Mouse (Mus musculus) heart, postnatal 36 days (tissue): Measurements from ENCODE around the gene Atp5mpl. TPM values are rescaled to one million over a fixed set of nuclear protein-coding genes. Genes with fewer than 3 reads are reported as not detected.
A peak's percentile ranks its signal among the peaks of the same experiment; 100 is the strongest.

Experiments
- DNase-seq, 2 experiments: peaks; one replicate each; pipeline ENCODE4 v3.0.0; 2021 to 2022
- intact Hi-C: fragments of 180-260 bp; cut with DNase I; formaldehyde crosslinking; loops from one replicate; pipeline ENCODE4 v1.15.1; 2025
- total RNA-seq, 2 experiments: library from RNA; stranded (reverse); gene quantifications; 2 replicates each; pipeline ENCODE4 v1.2.3; 2021

Atp5mpl gene
- total RNA-seq, 2 experiments from 2014 or later: 1,342 to 1,403 TPM

DNA sequence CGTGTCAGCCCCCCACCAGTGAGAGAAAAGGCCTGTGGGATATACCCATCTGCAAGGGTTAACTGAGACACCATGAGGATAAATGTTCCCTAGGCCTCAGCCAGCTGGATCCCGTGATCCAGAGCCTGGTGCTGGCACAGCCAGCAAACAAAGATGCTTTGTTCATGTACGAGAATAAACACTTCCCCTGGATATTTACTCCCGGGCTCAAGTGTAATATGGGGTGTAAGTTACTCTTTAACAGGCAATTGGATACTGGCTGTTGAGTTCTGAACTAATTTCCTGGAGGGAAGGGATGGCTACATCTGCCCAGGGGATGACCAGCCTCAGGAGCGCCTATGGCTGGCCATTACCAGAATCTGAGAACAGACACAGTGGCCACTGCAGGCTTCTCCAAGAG, 15.1 kb downstream of the Atp5mpl start:
- DNase-seq: no peak
- intact Hi-C loops: no loop called here

- DNase-seq: no peak
- intact Hi-C loops: no loop called here
Observed at GRCm38 (mm10) chr12:111950486-111950885, 16.3 kb downstream of the Atp5mpl start.

DNA sequence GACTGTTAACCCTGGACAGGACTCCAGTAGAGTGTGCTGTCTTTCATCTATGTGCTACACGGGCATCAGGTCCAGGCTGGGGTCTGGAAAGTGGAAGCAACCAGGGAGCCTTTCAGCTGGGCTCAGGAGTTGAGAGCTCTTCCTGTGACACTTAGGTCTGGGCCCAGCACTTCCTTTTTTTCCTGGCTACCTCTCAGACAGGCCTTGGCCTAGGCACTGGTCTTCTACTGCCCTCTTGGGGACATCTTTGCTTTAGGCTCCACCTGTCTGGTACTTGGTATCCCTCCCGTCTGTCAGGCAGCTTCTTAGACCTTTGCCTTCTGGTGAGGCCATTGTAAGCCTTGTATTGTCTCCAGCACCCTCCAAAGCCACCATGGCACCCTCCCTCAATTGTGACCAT, 20.1 kb downstream of the Atp5mpl start:
- DNase-seq: peak; percentile 62
- intact Hi-C loops: loop anchor here (1.0 to 5.0 kb wide), 3 partner anchors 68 to 294 kb away; no protein-coding TSS in a partner anchor

DNA sequence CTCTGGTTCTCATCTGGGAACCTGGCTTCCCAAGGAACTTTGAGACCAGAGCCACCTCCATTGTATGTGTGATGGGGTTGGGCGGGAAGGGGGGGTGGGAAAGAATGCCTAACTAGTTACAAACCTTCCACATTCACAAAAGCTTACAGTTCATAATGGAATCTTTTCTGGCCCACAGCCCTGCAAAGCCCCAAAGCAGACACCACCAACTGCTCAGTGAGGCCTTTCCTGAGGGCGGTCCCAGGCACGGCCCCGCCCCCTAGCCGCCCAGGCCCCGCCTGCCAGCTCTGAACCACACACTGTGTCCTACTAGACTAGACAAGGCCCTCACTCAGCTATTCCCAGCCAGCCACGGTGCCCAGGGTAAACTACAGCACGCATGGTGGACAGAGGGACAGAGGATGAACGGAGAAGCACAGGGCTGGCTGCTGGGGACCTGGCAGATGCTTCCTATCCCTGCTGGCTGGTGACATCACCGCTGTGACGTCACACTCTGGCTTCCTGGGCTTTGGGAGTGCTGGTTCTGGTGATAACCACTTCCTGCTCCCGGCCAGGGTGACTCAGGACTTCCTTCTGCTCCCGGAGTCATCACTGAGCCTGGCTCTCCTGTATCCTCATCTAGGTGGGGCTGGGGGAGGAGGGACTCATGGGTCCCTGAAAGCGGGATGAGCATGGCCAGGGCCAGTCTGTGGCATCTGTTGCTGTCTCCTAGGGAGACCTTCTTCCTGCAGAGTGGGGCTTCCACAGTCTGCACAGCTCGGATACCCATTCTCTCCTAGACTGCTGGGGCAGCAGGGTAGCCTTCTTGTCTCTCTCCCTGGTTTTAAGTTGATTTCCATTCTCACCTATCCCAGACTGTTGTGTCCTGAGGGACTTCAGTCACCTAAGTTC, 20.8 kb downstream of the Atp5mpl start:
- peak; percentile 15 to 18 for DNase-seq
- intact Hi-C loops: loop anchor here (1.0 to 5.0 kb wide), 3 partner anchors 68 to 294 kb away; no protein-coding TSS in a partner anchor

DNA sequence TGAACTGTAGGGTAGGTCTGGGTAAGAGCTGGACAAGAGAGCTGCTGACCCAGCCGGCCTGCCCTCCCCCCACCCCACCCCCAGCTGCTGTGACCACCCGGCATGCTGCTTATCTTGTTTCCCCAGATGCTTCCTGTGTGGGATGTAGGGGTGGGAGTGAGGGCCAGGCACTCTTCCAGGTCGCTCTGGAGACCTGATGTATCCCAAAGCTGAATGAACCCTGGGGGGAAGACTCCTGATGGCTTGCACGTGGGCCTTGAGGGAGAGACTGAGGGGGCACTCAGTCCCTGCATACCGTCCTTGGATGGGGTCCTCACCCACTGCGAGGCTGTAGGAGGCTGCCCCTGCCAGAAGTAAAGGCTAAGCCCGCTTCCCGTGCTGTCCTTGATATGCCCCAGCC, 21.7 kb downstream of the Atp5mpl start:
- DNase-seq: peak; percentile 60 to 62
- intact Hi-C loops: loop anchor here (5.0 kb wide), 2 partner anchors 278 to 293 kb away; no protein-coding TSS in a partner anchor

GRCm38 (mm10) chr12:111944065-111944987, 22.5 kb downstream of the Atp5mpl start:
- intact Hi-C loops: loop anchor here (5.0 kb wide), 1 partner anchor 37 kb away; the partner anchor contains the start of gene Ppp1r13b
- peak; percentile 18 to 30 for DNase-seq

- intact Hi-C loops: loop anchor here (2.0 to 5.0 kb wide), 2 partner anchors 27 to 36 kb away; partner anchors contain the start of gene Ppp1r13b
- DNase-seq: peak; percentile 31 to 37
Observed at GRCm38 (mm10) chr12:111943421-111944064, 23.2 kb downstream of the Atp5mpl start.

GRCm38 (mm10) chr12:111938623-111939177, 28.1 kb downstream of the Atp5mpl start:
- intact Hi-C loops: no loop called here
- DNase-seq: no peak

DNA sequence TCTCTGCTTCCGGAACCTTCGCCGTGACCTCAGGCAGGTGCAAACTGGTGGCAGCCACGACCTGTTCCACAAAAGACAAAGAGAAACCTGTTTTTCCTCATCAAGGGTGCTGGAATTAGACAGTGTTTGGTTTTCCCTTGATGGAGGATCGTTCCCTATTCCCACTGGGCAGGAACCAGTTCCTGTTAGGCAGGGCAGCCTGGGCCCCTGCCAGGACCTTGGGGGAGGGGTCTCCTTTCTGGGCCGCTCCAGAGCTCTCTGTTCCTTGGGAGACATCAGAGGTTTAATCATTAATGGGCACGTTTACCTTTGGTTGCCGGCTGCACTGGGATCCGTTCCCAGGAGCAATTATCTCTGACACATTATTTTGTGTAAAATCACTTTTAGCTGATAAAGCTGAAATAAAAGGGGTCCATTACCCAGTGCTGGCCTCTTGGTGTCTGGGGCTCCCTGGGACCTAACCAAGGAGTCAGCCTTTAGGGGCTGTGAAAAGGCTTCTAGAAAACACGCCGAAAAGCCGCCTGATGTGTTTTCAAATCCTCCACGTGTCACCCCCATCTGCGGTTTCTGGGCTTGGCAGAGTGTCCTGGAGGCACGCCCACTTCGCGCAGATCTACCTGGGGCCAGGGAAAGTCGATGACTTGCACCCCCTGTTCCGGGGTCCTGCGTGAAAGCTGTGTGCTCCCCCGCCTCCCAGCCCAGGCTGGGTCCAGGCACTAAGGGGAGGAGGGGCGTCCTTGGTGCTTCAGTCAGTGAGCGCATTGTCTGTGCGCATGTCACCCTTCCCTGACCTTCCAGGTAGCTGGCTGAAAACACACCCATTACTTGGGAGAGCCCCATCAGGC, 29.8 kb downstream of the Atp5mpl start:
- intact Hi-C loops: no loop called here
- peak in 1 of 2 experiments; percentile 62 for DNase-seq

DNA sequence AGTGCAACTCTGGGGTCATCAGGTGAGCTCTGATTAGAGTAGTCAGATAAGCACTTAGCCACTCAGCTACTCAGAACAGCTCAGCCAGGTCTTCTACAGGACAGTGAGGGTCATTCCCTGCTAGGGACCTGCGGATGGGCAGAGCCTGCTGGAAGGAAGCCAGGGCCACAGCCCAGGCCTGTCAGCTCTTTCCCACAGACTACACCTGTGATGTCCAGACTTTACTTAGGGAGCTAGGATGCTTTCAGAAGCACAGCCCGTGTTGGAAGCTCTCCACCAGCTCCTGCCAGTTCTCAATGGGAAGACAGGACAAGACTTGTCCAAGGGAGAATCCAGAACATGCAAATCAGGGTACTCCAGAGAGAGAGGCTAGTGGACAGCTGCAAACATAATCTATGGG, 32.8 kb downstream of the Atp5mpl start:
- intact Hi-C loops: no loop called here
- no peak for DNase-seq

- DNase-seq: peak in 1 of 2 experiments; percentile 51
- intact Hi-C loops: no loop called here
Observed at GRCm38 (mm10) chr12:111933032-111933704, 33.6 kb downstream of the Atp5mpl start.

DNA sequence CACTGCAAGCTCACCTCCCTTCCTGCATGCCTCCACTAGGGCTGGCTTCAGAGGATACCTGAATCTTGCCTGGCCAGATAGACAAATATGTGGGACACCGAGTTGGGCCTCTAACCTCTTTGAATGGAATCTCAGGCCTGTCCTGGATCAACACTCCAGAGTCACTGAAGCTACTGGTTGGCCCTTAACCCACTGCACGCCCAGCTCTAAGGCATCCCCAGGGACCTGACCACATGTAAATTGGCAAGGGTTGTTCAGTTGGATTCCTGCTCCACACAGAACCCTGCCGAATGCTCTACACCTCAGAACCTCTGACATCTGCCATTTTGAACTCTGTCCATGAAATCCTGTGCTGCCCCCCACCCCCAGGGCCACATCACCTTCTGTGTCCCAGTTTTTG, 34.3 kb downstream of the Atp5mpl start:
- DNase-seq: no peak
- intact Hi-C loops: no loop called here

- DNase-seq: no peak
Observed at GRCm38 (mm10) chr12:111931411-111932025, 35.3 kb downstream of the Atp5mpl start.

GRCm38 (mm10) chr12:111928411-111928966, 38.3 kb downstream of the Atp5mpl start:
- intact Hi-C loops: no loop called here

More at GRCm38 (mm10) chr12:111931411-111932025, 35.3 kb downstream of the Atp5mpl start:
- intact Hi-C loops: no loop called here

GRCm38 (mm10) chr12:111927338-111927737, 39.4 kb downstream of the Atp5mpl start:
- DNase-seq: no peak
- intact Hi-C loops: no loop called here

More at GRCm38 (mm10) chr12:111928411-111928966, 38.3 kb downstream of the Atp5mpl start:
- DNase-seq: no peak

DNA sequence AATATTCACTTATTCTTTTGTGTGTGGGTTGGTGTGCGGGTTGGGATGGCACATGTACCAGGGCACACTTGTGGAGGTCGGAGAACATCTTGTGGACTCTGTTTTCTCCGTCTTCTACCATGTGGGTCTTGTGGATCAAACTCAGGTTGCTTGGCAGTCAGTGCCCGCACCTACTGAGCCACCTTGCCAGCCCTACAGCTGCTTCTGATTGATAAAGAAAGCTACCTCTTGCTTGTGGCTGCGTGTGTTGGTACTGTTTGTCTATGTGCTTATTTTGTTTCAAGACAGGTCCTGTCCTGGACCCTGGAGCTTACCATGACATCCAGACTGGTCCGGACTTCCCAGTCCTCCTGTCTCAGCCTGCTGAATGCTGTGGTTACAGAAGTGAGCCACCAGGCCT, 43.7 kb downstream of the Atp5mpl start:
- DNase-seq: no peak
- intact Hi-C loops: no loop called here

- DNase-seq: no peak
- intact Hi-C loops: no loop called here
Observed at GRCm38 (mm10) chr12:111920046-111920445, 46.7 kb downstream of the Atp5mpl start.
